Mouse (Mus musculus): Measurements from ENCODE around the gene Olfr91. TPM values are rescaled to one million over a fixed set of nuclear protein-coding genes. Genes with fewer than 3 reads are reported as not detected.
A peak's percentile ranks its signal among the peaks of the same experiment; 100 is the strongest.

Gene Olfr91
- polyA plus RNA-seq, 1 experiment: not detected

DNA sequence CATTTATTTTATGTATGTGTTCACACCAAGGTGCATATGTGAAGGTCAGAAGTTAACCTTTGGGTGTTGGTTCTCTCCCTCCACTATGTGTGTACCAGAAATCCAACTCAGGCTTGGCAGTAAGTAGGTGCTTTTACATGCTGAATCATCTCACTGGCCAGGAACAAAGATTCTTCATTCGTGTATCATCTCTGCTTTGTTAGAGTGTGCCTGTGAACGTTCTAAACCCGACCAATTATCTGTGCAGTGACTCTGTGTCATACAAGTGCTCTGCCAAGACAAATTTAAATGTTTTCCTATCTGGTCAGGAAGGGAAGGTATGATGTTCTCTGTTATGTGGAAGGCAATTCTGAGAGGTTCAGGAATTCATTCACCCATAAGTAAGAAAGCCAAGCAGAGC is 36.6 kb downstream of the Olfr91 start:
- DNase-seq (ENCODE audit: low spot score): no peak

DNA sequence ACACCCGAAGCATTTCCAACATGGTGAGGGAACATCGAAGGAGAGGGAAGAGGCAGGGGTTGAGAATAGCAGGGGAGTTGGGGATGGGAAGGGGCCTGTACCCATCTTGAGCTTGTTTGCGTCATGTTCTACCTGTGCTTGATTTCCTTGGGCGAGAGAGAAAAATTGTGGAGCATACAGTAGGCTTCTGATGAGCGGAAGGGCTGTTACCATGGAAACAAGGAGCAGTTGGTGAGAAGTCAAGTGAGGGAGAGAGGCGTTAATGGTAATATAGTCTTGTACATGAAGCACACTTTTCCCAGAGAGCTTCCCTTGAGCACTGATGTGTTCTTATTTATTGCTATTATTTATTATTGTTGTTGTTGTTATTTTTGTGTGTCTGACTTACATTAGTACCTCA is 41.1 kb downstream of the Olfr91 start:
- no peak for DNase-seq (ENCODE audit: low spot score)

GRCm38 (mm10) chr17:37051745-37052144 is 46.3 kb downstream of the Olfr91 start:
- no peak for DNase-seq (ENCODE audit: low spot score)

- DNase-seq (ENCODE audit: low spot score): no peak
Measured at GRCm38 (mm10) chr17:37050876-37051275, 47.2 kb downstream of the Olfr91 start.

DNA sequence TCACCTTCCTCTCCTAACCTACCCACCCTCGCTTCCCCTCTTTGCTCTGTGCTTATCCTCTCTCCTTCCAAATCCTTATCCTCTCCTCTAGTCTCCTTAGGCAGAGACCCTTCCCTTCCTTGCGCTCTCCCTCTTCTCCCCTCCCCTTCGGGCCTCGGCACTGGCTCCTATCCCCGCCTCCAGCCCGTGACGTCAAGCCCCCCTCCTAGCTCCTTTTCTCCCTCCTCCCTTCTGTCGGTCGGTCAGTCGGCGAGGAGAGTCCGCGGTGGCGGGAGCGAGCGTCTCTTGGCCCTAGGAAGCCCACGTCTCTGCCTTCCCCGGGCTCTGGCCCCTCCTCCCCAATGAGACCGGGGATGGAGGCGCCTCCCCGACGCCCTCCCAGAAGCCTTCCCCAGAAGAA is 47.7 kb downstream of the Olfr91 start:
- peak; percentile 53 for DNase-seq (ENCODE audit: low spot score)

DNA sequence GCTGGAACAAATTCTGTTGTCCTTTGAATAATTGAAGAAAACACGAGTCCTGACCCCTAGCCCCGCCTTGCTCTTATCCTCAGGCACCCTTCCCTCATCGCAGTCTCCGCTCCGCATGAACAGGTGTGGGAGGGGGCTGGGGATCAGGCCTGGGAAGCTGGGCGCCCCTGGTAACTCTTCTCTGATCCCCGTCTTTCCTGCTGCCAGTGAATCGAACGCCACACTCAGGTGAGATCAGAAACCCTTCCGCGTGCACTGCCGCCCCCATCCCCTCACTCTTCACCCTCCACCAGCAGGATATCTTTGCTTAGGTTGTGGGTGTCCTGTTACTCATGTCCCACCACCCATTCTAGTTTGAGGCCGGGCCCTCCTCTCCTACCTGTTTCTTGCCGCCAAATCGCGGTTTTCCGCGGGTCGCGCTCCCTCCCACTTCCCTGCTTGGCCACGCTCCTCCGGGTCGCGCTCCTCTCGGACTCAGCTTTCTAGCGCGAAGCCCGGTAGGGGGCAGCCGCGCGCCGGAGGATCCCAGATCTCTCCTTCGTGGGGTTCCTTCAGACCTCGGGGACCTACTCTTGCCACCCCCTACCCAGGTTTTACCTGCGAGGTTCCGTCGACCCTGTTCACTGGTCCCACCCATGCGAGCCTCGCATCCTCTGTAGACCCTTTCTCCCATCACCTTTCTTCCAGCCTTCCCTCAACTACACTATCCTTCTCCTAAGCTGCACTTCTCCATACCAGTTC is 48.3 kb downstream of the Olfr91 start:
- peak; percentile 61 for DNase-seq (ENCODE audit: low spot score)

DNA sequence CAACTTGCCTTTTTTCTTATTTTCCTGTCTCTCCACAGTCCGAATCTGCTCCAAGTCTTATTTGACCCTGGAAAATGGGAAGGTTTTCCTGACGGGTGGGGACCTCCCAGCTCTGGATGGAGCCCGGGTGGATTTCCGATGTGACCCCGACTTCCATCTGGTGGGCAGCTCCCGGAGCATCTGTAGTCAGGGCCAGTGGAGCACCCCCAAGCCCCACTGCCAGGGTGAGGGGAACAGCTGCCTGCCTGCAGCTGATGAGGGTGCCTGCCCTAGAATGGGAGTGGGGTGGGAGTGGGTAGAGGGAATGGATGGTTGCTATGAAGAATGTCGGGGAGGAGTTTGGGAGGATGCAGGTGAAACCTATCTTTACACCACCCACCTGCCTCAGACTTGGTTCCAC is 49.7 kb downstream of the Olfr91 start:
- DNase-seq (ENCODE audit: low spot score): no peak

DNA sequence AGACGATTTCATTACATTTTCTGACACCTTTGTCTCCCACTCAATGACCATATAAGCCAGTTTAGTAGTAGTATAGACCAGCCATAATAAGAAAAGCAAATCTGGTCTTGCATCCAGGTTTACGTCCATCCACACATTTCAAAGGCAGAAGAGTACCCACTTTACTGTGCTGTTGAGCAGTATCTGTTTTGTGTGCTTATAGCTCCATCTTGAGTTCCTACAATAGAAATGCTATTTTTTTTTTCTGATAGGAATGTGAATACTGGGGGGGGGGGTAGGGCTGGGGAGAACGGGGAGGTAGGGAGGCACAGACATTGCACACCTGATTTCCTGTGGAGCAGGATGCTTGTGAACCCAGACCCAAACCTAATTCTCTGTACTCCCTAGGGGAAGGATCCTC is 50.1 kb downstream of the Olfr91 start:
- no peak for DNase-seq (ENCODE audit: low spot score)

DNA sequence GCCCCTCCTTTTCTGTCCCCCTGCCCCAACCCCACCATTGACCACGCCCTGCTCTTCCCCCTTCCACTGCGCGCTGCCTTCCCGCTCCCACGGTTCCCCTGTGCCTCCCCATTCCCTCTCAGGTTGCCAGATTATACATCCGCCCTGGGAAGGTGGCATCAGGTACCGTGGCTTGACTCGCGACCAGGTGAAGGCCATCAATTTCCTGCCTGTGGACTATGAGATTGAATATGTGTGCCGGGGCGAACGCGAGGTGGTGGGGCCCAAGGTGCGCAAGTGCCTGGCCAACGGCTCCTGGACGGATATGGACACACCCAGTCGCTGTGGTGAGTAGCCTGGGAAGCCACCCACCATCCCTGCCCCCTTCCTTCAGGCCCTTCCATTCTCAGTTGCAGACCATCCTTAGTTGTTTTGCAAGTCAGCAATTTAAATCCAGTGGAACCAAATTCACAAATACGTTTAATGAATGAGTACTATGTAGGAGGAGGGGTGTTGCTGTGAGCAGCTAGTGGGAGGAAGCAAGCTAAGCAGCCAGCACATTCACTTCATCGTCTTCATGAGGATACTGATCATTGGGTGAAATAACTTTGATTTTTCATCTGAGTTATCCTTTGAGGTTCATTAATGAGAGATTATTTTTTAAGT is 50.6 kb downstream of the Olfr91 start:
- DNase-seq (ENCODE audit: low spot score): no peak

- DNase-seq (ENCODE audit: low spot score): peak; percentile 76
Measured at GRCm38 (mm10) chr17:37046312-37047112, 51.6 kb downstream of the Olfr91 start.

GRCm38 (mm10) chr17:37045611-37046311 is 52.3 kb downstream of the Olfr91 start, which contains the start of gene Gabbr1:
Gene Gabbr1 (plus strand): TSS chr17:37045966.
- no peak for DNase-seq (ENCODE audit: low spot score)

GRCm38 (mm10) chr17:37044651-37045244 is 53.3 kb downstream of the Olfr91 start:
- no peak for DNase-seq (ENCODE audit: low spot score)

Other genes starting within 250 kb of the Olfr91 start
- gene Trim15, start 231.1 kb downstream of the Olfr91 start, polyA plus RNA-seq (2012; rRNA removed): 0.03 TPM in 1 of 2 replicates, not detected in the other
- gene Trim10, start 228.7 kb downstream of the Olfr91 start, polyA plus RNA-seq (2012; rRNA removed): 0.07 TPM in 2 replicates
- 0.15 and 0.41 TPM in 2 replicates for gene Trim40, start 208.2 kb downstream of the Olfr91 start, polyA plus RNA-seq (2012; rRNA removed)
- not detected in 2 replicates for gene Trim31, start 200.2 kb downstream of the Olfr91 start, polyA plus RNA-seq (2012; rRNA removed)
- gene Rnf39, start 155.4 kb downstream of the Olfr91 start, polyA plus RNA-seq (2012; rRNA removed): 8.9 and 11.0 TPM in 2 replicates
- 114 and 122 TPM in 2 replicates for gene Ppp1r11, start 146.5 kb downstream of the Olfr91 start, polyA plus RNA-seq (2012; rRNA removed)
- gene Znrd1, start 139.7 kb downstream of the Olfr91 start, polyA plus RNA-seq (2012; rRNA removed): 38.3 and 39.6 TPM in 2 replicates
- 15.9 and 17.0 TPM in 2 replicates for gene Znrd1as, start 139.7 kb downstream of the Olfr91 start, polyA plus RNA-seq (2012; rRNA removed)
- gene 2410137M14Rik, start 117.0 kb downstream of the Olfr91 start, polyA plus RNA-seq (2012; rRNA removed): 0.30 and 0.56 TPM in 2 replicates
- 3.0 and 3.8 TPM in 2 replicates for gene H2-M5, start 108.7 kb downstream of the Olfr91 start, polyA plus RNA-seq (2012; rRNA removed)
- 22.6 and 32.3 TPM in 2 replicates for gene Zfp57, start 97.1 kb downstream of the Olfr91 start, polyA plus RNA-seq (2012; rRNA removed)
- 0.11 and 0.18 TPM in 2 replicates for gene Mog, start 74.9 kb downstream of the Olfr91 start, polyA plus RNA-seq (2012; rRNA removed)
- gene Gabbr1, start 52.3 kb downstream of the Olfr91 start, polyA plus RNA-seq (2012; rRNA removed): 72.1 and 81.4 TPM in 2 replicates
- not detected in 2 replicates for gene Olfr90, start 9.8 kb downstream of the Olfr91 start, polyA plus RNA-seq (2012; rRNA removed)
- gene Olfr92, start 21.8 kb upstream of the Olfr91 start, polyA plus RNA-seq (2012; rRNA removed): not detected in 2 replicates
- gene Olfr93, start 63.2 kb upstream of the Olfr91 start, polyA plus RNA-seq (2012; rRNA removed): not detected in 2 replicates
- 0.52 and 1.0 TPM in 2 replicates for gene Ubd, start 95.6 kb upstream of the Olfr91 start, polyA plus RNA-seq (2012; rRNA removed)
- not detected in 2 replicates for gene Olfr94, start 102.7 kb upstream of the Olfr91 start, polyA plus RNA-seq (2012; rRNA removed)
- gene Olfr95, start 114.8 kb upstream of the Olfr91 start, polyA plus RNA-seq (2012; rRNA removed): not detected in 2 replicates
- not detected in 2 replicates for gene Olfr96, start 121.9 kb upstream of the Olfr91 start, polyA plus RNA-seq (2012; rRNA removed)
- gene Olfr97, start 139.1 kb upstream of the Olfr91 start, polyA plus RNA-seq (2012; rRNA removed): not detected in 2 replicates
- not detected in 2 replicates for gene Olfr98, start 165.5 kb upstream of the Olfr91 start, polyA plus RNA-seq (2012; rRNA removed)
- 12.3 and 13.0 TPM in 2 replicates for gene H2-M3, start 171.9 kb upstream of the Olfr91 start, polyA plus RNA-seq (2012; rRNA removed)
- gene Olfr99, start 185.2 kb upstream of the Olfr91 start, polyA plus RNA-seq (2012; rRNA removed): not detected in 2 replicates
- gene Olfr101, start 206.0 kb upstream of the Olfr91 start, polyA plus RNA-seq (2012; rRNA removed): not detected in 2 replicates
- not detected in 2 replicates for gene Olfr102, start 218.8 kb upstream of the Olfr91 start, polyA plus RNA-seq (2012; rRNA removed)
- gene Olfr103, start 241.4 kb upstream of the Olfr91 start, polyA plus RNA-seq (2012; rRNA removed): not detected in 2 replicates

All from urinary bladder, adult 2 months (tissue).